Mouse (Mus musculus): Measurements from ENCODE around the gene 2010109A12Rik. TPM values are rescaled to one million over a fixed set of nuclear protein-coding genes. Genes with fewer than 3 reads are reported as not detected.

The 2010109A12Rik gene
- polyA plus RNA-seq, 1 experiment from 2014 or later: 1.9 TPM

DNA sequence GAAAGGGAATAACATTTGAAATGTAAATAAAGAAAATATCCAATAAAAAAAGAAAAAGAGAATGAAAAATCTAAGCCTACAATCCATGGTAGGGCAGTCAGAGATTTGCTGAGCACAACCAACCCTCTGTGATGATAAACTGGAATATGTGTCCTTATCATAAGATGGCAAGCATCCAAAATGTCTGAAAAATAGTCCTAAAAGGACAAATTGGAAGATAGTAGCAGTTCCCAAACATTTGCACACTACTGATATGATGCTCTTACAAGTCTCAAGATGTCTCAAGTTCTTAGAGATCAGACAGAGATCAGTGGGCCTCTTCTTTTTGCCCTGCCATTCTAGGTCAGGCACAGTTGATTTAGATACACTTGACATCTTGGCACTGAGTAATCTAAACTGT, 53.0 kb downstream of the 2010109A12Rik start:
- H3K27ac ChIP-seq (replicated peaks): no peak overlapping the region
- H3K9ac ChIP-seq (replicated peaks): no peak overlapping the region
- no peaks in the 10 kb centered on the region for H3K36me3 ChIP-seq
- no peak overlapping the region for H3K4me3 ChIP-seq
- no peak overlapping the region for H3K4me2 ChIP-seq (replicated peaks)
- H3K4me1 ChIP-seq: no peaks in the 10 kb centered on the region
- H3K27me3 ChIP-seq: no peaks in the 10 kb centered on the region
- H3K9me3 ChIP-seq: 0 out of 2 replicates have a peak, but pooled peaks cover 4% of the 10 kb centered on the region
- no peak for ATAC-seq (ENCODE audit: low FRiP score, low read depth)

DNA sequence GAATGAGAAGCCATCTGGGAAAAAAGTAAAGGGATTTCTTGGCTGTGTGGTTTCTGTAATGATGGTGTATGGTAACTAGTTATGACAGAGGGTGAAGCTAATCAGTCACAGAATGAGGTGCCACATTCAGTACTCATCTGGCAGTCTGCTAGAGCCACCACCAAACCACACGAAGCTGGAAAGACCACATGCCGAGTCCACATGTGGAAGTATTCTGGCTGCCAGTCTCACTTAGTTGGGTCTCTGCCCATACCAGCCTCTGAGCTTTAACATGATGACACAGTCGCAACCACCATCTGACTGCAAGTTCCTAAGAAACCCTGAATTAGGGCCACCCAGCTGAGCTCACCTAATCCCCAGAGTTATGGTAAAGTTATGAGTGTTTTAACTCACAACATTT, 54.7 kb downstream of the 2010109A12Rik start:
- WGBS: 76% methylated on average over 3 of the region's 3 CpGs
- Histone ChIP-seq H3K4me1 (no peaks in the 10 kb centered on the region), H3K4me3 (no peak overlapping the region), H3K27ac (replicated peaks) (no peak overlapping the region), H3K36me3 (no peaks in the 10 kb centered on the region), H3K9me3 (no peaks in the 10 kb centered on the region), H3K9ac (replicated peaks) (no peak overlapping the region), H3K4me2 (replicated peaks) (no peak overlapping the region), H3K27me3 (no peaks in the 10 kb centered on the region)
- no peak for ATAC-seq (ENCODE audit: low FRiP score, low read depth)

DNA sequence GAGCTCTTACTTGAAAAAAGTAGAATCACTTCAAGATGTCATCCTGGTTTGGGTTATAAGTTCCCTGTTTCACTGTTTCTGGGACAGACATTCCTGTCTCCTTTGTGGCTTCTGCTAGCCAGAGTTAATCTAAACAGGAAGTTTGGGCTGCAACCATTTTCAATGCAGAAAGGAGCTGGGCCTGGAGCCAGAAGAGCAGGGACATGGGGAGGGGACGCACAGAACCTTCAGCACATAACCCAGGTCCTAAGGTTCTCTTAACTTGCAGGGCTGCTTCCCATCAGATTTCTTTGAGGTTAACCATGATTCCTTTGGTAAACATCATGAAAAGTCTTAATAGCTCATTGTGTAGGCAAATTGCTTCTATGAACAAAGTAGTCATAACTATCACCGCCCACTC, 56.4 kb downstream of the 2010109A12Rik start:
- H3K4me2 ChIP-seq (replicated peaks): no peak overlapping the region
- H3K27ac ChIP-seq (replicated peaks): no peak overlapping the region
- H3K4me3 ChIP-seq: no peak overlapping the region
- peaks cover 5% of the 10 kb centered on the region for H3K4me1 ChIP-seq
- H3K27me3 ChIP-seq: no peaks in the 10 kb centered on the region
- ATAC-seq (ENCODE audit: low FRiP score, low read depth): no peak
- no peaks in the 10 kb centered on the region for H3K36me3 ChIP-seq
- WGBS: 93% methylated on average over 2 of the region's 2 CpGs
- no peaks in the 10 kb centered on the region for H3K9me3 ChIP-seq
- H3K9ac ChIP-seq (replicated peaks): no peak overlapping the region

Other genes starting within 250 kb of the 2010109A12Rik start
- 0.04 and 0.10 TPM in 2 replicates for gene Sowahb, start 161.5 kb upstream of the 2010109A12Rik start, polyA plus RNA-seq (2016; fragmentation: Nextera tagmentation; extraction: Ambion mirVana)
- gene Sept11, start 113.1 kb upstream of the 2010109A12Rik start, polyA plus RNA-seq (2016; fragmentation: Nextera tagmentation; extraction: Ambion mirVana): 260 and 272 TPM in 2 replicates
- gene Ccni, start within 50 bp of the 2010109A12Rik start, polyA plus RNA-seq (2016; fragmentation: Nextera tagmentation; extraction: Ambion mirVana): 166 and 193 TPM in 2 replicates
- 130 and 134 TPM in 2 replicates for gene Ccng2, start 60.7 kb downstream of the 2010109A12Rik start, polyA plus RNA-seq (2016; fragmentation: Nextera tagmentation; extraction: Ambion mirVana)